Mouse (Mus musculus) spleen, adult 2 months (tissue): Measurements from ENCODE around the gene Casz1. TPM values are rescaled to one million over a fixed set of nuclear protein-coding genes. Genes with fewer than 3 reads are reported as not detected.

ENCODE experiments used
- DNase-seq, 2 experiments: peaks; one replicate each; pipeline versions ENCODE4 v3.0.0 to v3.0.0-alpha.2; 2012 to 2021; ENCODE audit warnings: low spot score in 2 of 2, low read depth in 1 of 2
- H3K27ac ChIP-seq: fragments of 200-500 bp; 2 replicates; pipeline ENCODE4 v1.5.1; 2012; ENCODE audit warnings: low read length, inconsistent platforms; ENCODE audit not compliant: insufficient read depth
- H3K27me3 ChIP-seq: fragments of 200-500 bp; 2 replicates; pipeline ENCODE4 v1.6.1; 2012; ENCODE audit warnings: mild to moderate bottlenecking, moderate library complexity, low read length, inconsistent platforms; ENCODE audit not compliant: control insufficient read depth, insufficient read depth
- H3K36me3 ChIP-seq: fragments of 200-500 bp; 2 replicates; pipeline ENCODE4 v1.6.1; 2012; ENCODE audit warnings: mild to moderate bottlenecking, low read length, inconsistent platforms; ENCODE audit not compliant: control insufficient read depth, insufficient read depth
- H3K4me1 ChIP-seq: fragments of 200-500 bp; 2 replicates; pipeline ENCODE4 v1.6.1; 2011; ENCODE audit warnings: inconsistent platforms; ENCODE audit not compliant: control insufficient read depth, insufficient read depth, insufficient read length
- H3K4me3 ChIP-seq: fragments of 200-500 bp; 2 replicates; pipeline ENCODE4 v1.5.1; 2011; ENCODE audit warnings: mild to moderate bottlenecking, inconsistent platforms; ENCODE audit not compliant: insufficient read depth, insufficient read length; ENCODE audit errors: extremely low read depth
- CTCF ChIP-seq: fragments of 200-500 bp; IDR thresholded peaks from 2 replicates; pipeline ENCODE4 v1.5.1; 2011; ENCODE audit warnings: mild to moderate bottlenecking, inconsistent platforms; ENCODE audit not compliant: insufficient read depth, insufficient read length, insufficient replicate concordance; ENCODE audit errors: extremely low read depth
- POLR2A ChIP-seq: fragments of 200-500 bp; IDR thresholded peaks from 2 replicates; pipeline ENCODE4 v1.6.1; 2011; ENCODE audit warnings: low read depth, low read length, inconsistent platforms
- WGBS: fragments of 180-500 bp; shearing (Covaris S2); methylation state at CpG from one replicate; pipeline ENCODE4 v1.1.7; 2018; 5-methylcytosine and 5-hydroxymethylcytosine counted together
- polyA plus RNA-seq: library from polyadenylated mRNA; depleted of rRNA; stranded (reverse); fragments of >200 nt; gene quantifications from 2 replicates; pipeline ENCODE4 v1.2.3, GENCODE M21; 2012

Casz1 gene
- polyA plus RNA-seq, 1 experiment: 6.0 TPM

- WGBS: 32% methylated on average over 11 of the region's 11 CpGs
- no peaks in the 10 kb centered on the region for H3K27me3 ChIP-seq
- DNase-seq: no peak
- TF ChIP-seq POLR2A: no peak
- TF ChIP-seq CTCF: no peak
- H3K36me3 ChIP-seq: no peaks in the 10 kb centered on the region
- H3K27ac ChIP-seq: no peak overlapping the region
- no peak overlapping the region for H3K4me3 ChIP-seq
- no peaks in the 10 kb centered on the region for H3K4me1 ChIP-seq
These were observed 116.4 kb downstream of the Casz1 start for GRCm38 (mm10) chr4:148920610-148921009.

- no peak for DNase-seq
- no peaks in the 10 kb centered on the region for H3K4me1 ChIP-seq
- no peaks in the 10 kb centered on the region for H3K27me3 ChIP-seq
- WGBS: 66% methylated on average over 16 of the region's 16 CpGs
- H3K27ac ChIP-seq: no peak overlapping the region
- no peaks in the 10 kb centered on the region for H3K36me3 ChIP-seq
- TF ChIP-seq POLR2A (no peak), CTCF (no peak)
- no peak overlapping the region for H3K4me3 ChIP-seq
These were observed 118.0 kb downstream of the Casz1 start for GRCm38 (mm10) chr4:148922221-148922700.

- no peak for DNase-seq
- Histone ChIP-seq H3K4me3 (no peak overlapping the region), H3K27me3 (no peaks in the 10 kb centered on the region), H3K27ac (no peak overlapping the region), H3K4me1 (no peaks in the 10 kb centered on the region), H3K36me3 (no peaks in the 10 kb centered on the region)
- TF ChIP-seq CTCF: no peak
- no peak for TF ChIP-seq POLR2A
- 61% methylated on average over 9 of the region's 9 CpGs for WGBS
These were observed 119.2 kb downstream of the Casz1 start for GRCm38 (mm10) chr4:148923414-148923813.

GRCm38 (mm10) chr4:148923976-148924375 is 119.7 kb downstream of the Casz1 start:
- H3K27me3 ChIP-seq: no peaks in the 10 kb centered on the region
- no peak overlapping the region for H3K4me3 ChIP-seq
- H3K36me3 ChIP-seq: no peaks in the 10 kb centered on the region
- H3K27ac ChIP-seq: no peak overlapping the region
- no peaks in the 10 kb centered on the region for H3K4me1 ChIP-seq
- DNase-seq: no peak
- WGBS: 50% methylated on average over 8 of the region's 8 CpGs
- TF ChIP-seq POLR2A (no peak), CTCF (no peak)

- no peak overlapping the region for H3K27ac ChIP-seq
- H3K4me1 ChIP-seq: no peaks in the 10 kb centered on the region
- DNase-seq: no peak
- no peak overlapping the region for H3K4me3 ChIP-seq
- H3K27me3 ChIP-seq: no peaks in the 10 kb centered on the region
- no peaks in the 10 kb centered on the region for H3K36me3 ChIP-seq
- TF ChIP-seq POLR2A (no peak), CTCF (no peak)
- WGBS: 86% methylated on average over 18 of the region's 18 CpGs
These were observed 121.5 kb downstream of the Casz1 start for GRCm38 (mm10) chr4:148925589-148926359.

GRCm38 (mm10) chr4:148926459-148926858 is 122.2 kb downstream of the Casz1 start:
- TF ChIP-seq CTCF (no peak), POLR2A (no peak)
- H3K4me1 ChIP-seq: no peaks in the 10 kb centered on the region

GRCm38 (mm10) chr4:148928316-148928715 is 124.1 kb downstream of the Casz1 start:
- no peak for DNase-seq
- TF ChIP-seq POLR2A (no peak), CTCF (no peak)
- 39% methylated on average over 9 of the region's 9 CpGs for WGBS
- Histone ChIP-seq H3K27me3 (no peaks in the 10 kb centered on the region), H3K4me3 (no peak overlapping the region), H3K27ac (no peak overlapping the region), H3K4me1 (no peaks in the 10 kb centered on the region), H3K36me3 (peaks cover 5% of the 10 kb centered on the region)

More at GRCm38 (mm10) chr4:148926459-148926858, 122.2 kb downstream of the Casz1 start:
- H3K4me3 ChIP-seq: no peak overlapping the region
- WGBS: 66% methylated on average over 8 of the region's 8 CpGs
- H3K36me3 ChIP-seq: no peaks in the 10 kb centered on the region
- H3K27me3 ChIP-seq: no peaks in the 10 kb centered on the region
- no peak overlapping the region for H3K27ac ChIP-seq
- no peak for DNase-seq
